Mouse (Mus musculus) hindbrain, embryonic 10.5 days (tissue): ENCODE data around the gene Esrrg. TPM values are rescaled to one million over a fixed set of nuclear protein-coding genes. Genes with fewer than 3 reads are reported as not detected.

ENCODE experiments used
- DNase-seq: peaks from one replicate; pipeline ENCODE4 v3.0.0-alpha.2; 2017; ENCODE audit warnings: low spot score
- H3K27ac ChIP-seq: fragments of 300-500 bp; sonication (generic); 2 replicates; pipeline ENCODE4 v1.5.1; 2016; ENCODE audit warnings: mild to moderate bottlenecking, moderate library complexity
- H3K27me3 ChIP-seq: fragments of 300-500 bp; sonication (generic); 2 replicates; pipeline ENCODE4 v1.6.1; 2016; ENCODE audit warnings: mild to moderate bottlenecking; ENCODE audit not compliant: poor library complexity, insufficient read depth, severe bottlenecking
- H3K36me3 ChIP-seq: fragments of 300-500 bp; sonication (generic); 2 replicates; pipeline ENCODE4 v1.6.1; 2016; ENCODE audit warnings: mild to moderate bottlenecking, moderate library complexity
- H3K4me1 ChIP-seq: fragments of 300-500 bp; sonication (generic); replicated peaks from 2 replicates; pipeline ENCODE4 v1.6.1; 2016; ENCODE audit warnings: mild to moderate bottlenecking
- H3K4me3 ChIP-seq: fragments of 300-500 bp; sonication (generic); 2 replicates; pipeline ENCODE4 v1.5.1; 2016; ENCODE audit warnings: mild to moderate bottlenecking, moderate library complexity
- H3K9me3 ChIP-seq: fragments of 300-500 bp; sonication (generic); 2 replicates; pipeline ENCODE4 v1.6.1; 2016; ENCODE audit warnings: mild to moderate bottlenecking, moderate library complexity
- WGBS: fragments of 180-500 bp; shearing (Covaris S2); methylation state at CpG from one replicate; pipeline ENCODE4 v1.1.7; 2016; 5-methylcytosine and 5-hydroxymethylcytosine counted together
- polyA plus RNA-seq: library from polyadenylated mRNA; unstranded; fragments of >200 nt; fragmentation: Nextera tagmentation; extraction: Ambion mirVana; gene quantifications from 2 replicates; pipeline ENCODE4 v1.2.1, GENCODE M21; 2016

The Esrrg gene
- polyA plus RNA-seq, 1 experiment from 2014 or later, result 5.8 TPM

- Histone ChIP-seq H3K4me1 (peaks cover 5% of the 10 kb centered on the region; the same call in 1 of the 2 replicates), H3K27me3 (no peaks in the 10 kb centered on the region), H3K4me3 (no peak overlapping the region), H3K36me3 (no peaks in the 10 kb centered on the region), H3K27ac (no peak overlapping the region), H3K9me3 (no peaks in the 10 kb centered on the region)
- no peak for DNase-seq
- WGBS, result 87% methylated on average over 9 of the region's 9 CpGs
Observed at GRCm38 (mm10) chr1:187891262-187891661, 282.7 kb downstream of the Esrrg start.

GRCm38 (mm10) chr1:187895459-187895858 lies 286.9 kb downstream of the Esrrg start:
- 60% methylated on average over 1 of the region's 1 CpGs for WGBS
- H3K27me3 ChIP-seq, result no peaks in the 10 kb centered on the region
- H3K27ac ChIP-seq, result no peak overlapping the region
- no peak for DNase-seq
- no peak overlapping the region for H3K4me3 ChIP-seq
- H3K4me1 ChIP-seq, result peaks cover 5% of the 10 kb centered on the region; the same call in 1 of the 2 replicates
- H3K9me3 ChIP-seq, result no peaks in the 10 kb centered on the region
- no peaks in the 10 kb centered on the region for H3K36me3 ChIP-seq

- no peak for DNase-seq
- Histone ChIP-seq H3K27ac (no peak overlapping the region), H3K4me1 (peaks cover 5% of the 10 kb centered on the region; the same call in 1 of the 2 replicates), H3K4me3 (no peak overlapping the region), H3K36me3 (no peaks in the 10 kb centered on the region), H3K27me3 (no peaks in the 10 kb centered on the region), H3K9me3 (no peaks in the 10 kb centered on the region)
- 84% methylated on average over 3 of the region's 3 CpGs for WGBS
Observed at GRCm38 (mm10) chr1:187896291-187896690, 287.7 kb downstream of the Esrrg start.

GRCm38 (mm10) chr1:187896910-187897309 lies 288.3 kb downstream of the Esrrg start:
- Histone ChIP-seq H3K4me1 (peaks cover 5% of the 10 kb centered on the region; the same call in 1 of the 2 replicates), H3K9me3 (no peaks in the 10 kb centered on the region), H3K27me3 (no peaks in the 10 kb centered on the region), H3K4me3 (no peak overlapping the region), H3K36me3 (no peaks in the 10 kb centered on the region), H3K27ac (no peak overlapping the region)
- DNase-seq, result no peak
- 94% methylated on average over 7 of the region's 7 CpGs for WGBS

- Histone ChIP-seq H3K27me3 (no peaks in the 10 kb centered on the region), H3K4me1 (peaks cover 5% of the 10 kb centered on the region; the same call in 1 of the 2 replicates), H3K4me3 (no peak overlapping the region), H3K9me3 (no peaks in the 10 kb centered on the region), H3K36me3 (no peaks in the 10 kb centered on the region), H3K27ac (no peak overlapping the region)
- WGBS, result 75% methylated on average over 4 of the region's 4 CpGs
- DNase-seq, result no peak
Observed at GRCm38 (mm10) chr1:187899541-187899940, 290.9 kb downstream of the Esrrg start.

GRCm38 (mm10) chr1:187900756-187901155 lies 292.2 kb downstream of the Esrrg start:
- no peak for DNase-seq
- no peaks in the 10 kb centered on the region for H3K27me3 ChIP-seq
- WGBS, result 67% methylated on average over 6 of the region's 6 CpGs
- no peaks in the 10 kb centered on the region for H3K9me3 ChIP-seq
- H3K27ac ChIP-seq, result no peak overlapping the region
- no peak overlapping the region for H3K4me3 ChIP-seq
- H3K36me3 ChIP-seq, result no peaks in the 10 kb centered on the region
- H3K4me1 ChIP-seq, result 0 out of 2 replicates have a peak, but pooled peaks cover 2% of the 10 kb centered on the region

GRCm38 (mm10) chr1:187902176-187902575 lies 293.6 kb downstream of the Esrrg start:
- Histone ChIP-seq H3K36me3 (no peaks in the 10 kb centered on the region), H3K27ac (no peak overlapping the region), H3K4me3 (no peak overlapping the region), H3K9me3 (no peaks in the 10 kb centered on the region), H3K27me3 (no peaks in the 10 kb centered on the region), H3K4me1 (peaks cover 5% of the 10 kb centered on the region; the same call in 1 of the 2 replicates)
- WGBS, result 58% methylated on average over 3 of the region's 3 CpGs
- no peak for DNase-seq

GRCm38 (mm10) chr1:187904731-187905130 lies 296.1 kb downstream of the Esrrg start:
- Histone ChIP-seq H3K9me3 (no peaks in the 10 kb centered on the region), H3K4me3 (no peak overlapping the region), H3K36me3 (no peaks in the 10 kb centered on the region), H3K27ac (no peak overlapping the region), H3K27me3 (no peaks in the 10 kb centered on the region), H3K4me1 (peaks cover 18% of the 10 kb centered on the region)
- WGBS, result 84% methylated on average over 4 of the region's 4 CpGs
- no peak for DNase-seq

- H3K4me3 ChIP-seq, result no peak overlapping the region
- H3K36me3 ChIP-seq, result no peaks in the 10 kb centered on the region
- H3K27me3 ChIP-seq, result no peaks in the 10 kb centered on the region
- WGBS, result 57% methylated on average over 7 of the region's 7 CpGs
- no peaks in the 10 kb centered on the region for H3K9me3 ChIP-seq
- no peak overlapping the region for H3K27ac ChIP-seq
- peaks cover 18% of the 10 kb centered on the region for H3K4me1 ChIP-seq
- DNase-seq, result no peak
Observed at GRCm38 (mm10) chr1:187907407-187907806, 298.8 kb downstream of the Esrrg start.

GRCm38 (mm10) chr1:187907871-187908270 lies 299.3 kb downstream of the Esrrg start:
- peak; percentile 65 for DNase-seq
- peaks cover 18% of the 10 kb centered on the region for H3K4me1 ChIP-seq
- H3K27ac ChIP-seq, result peak overlapping the region; percentile 57
- under 1% methylated on average over 3 of the region's 3 CpGs for WGBS
- no peaks in the 10 kb centered on the region for H3K9me3 ChIP-seq
- no peaks in the 10 kb centered on the region for H3K36me3 ChIP-seq
- no peaks in the 10 kb centered on the region for H3K27me3 ChIP-seq
- H3K4me3 ChIP-seq, result no peak overlapping the region

- 93% methylated on average over 7 of the region's 7 CpGs for WGBS
- Histone ChIP-seq H3K9me3 (no peaks in the 10 kb centered on the region), H3K27me3 (no peaks in the 10 kb centered on the region), H3K4me3 (no peak overlapping the region), H3K36me3 (no peaks in the 10 kb centered on the region), H3K4me1 (peaks cover 16% of the 10 kb centered on the region), H3K27ac (no peak overlapping the region)
- DNase-seq, result no peak
Observed at GRCm38 (mm10) chr1:187910718-187911117, 302.1 kb downstream of the Esrrg start.

- H3K27me3 ChIP-seq, result no peaks in the 10 kb centered on the region
- H3K4me3 ChIP-seq, result no peak overlapping the region
- peaks cover 16% of the 10 kb centered on the region for H3K4me1 ChIP-seq
- H3K9me3 ChIP-seq, result no peaks in the 10 kb centered on the region
- H3K36me3 ChIP-seq, result no peaks in the 10 kb centered on the region
- WGBS, result 82% methylated on average over 6 of the region's 6 CpGs
- H3K27ac ChIP-seq, result no peak overlapping the region
- no peak for DNase-seq
Observed at GRCm38 (mm10) chr1:187911201-187911600, 302.6 kb downstream of the Esrrg start.

GRCm38 (mm10) chr1:187918303-187918702 lies 309.7 kb downstream of the Esrrg start:
- DNase-seq, result no peak
- Histone ChIP-seq H3K4me3 (no peak overlapping the region), H3K36me3 (no peaks in the 10 kb centered on the region), H3K27me3 (0 out of 2 replicates have a peak, but pooled peaks cover 5% of the 10 kb centered on the region), H3K9me3 (no peaks in the 10 kb centered on the region), H3K27ac (no peak overlapping the region), H3K4me1 (no peaks in the 10 kb centered on the region)
- 58% methylated on average over 6 of the region's 6 CpGs for WGBS

GRCm38 (mm10) chr1:187918939-187919338 lies 310.3 kb downstream of the Esrrg start:
- DNase-seq, result no peak
- H3K4me3 ChIP-seq, result no peak overlapping the region
- H3K27me3 ChIP-seq, result 0 out of 2 replicates have a peak, but pooled peaks cover 5% of the 10 kb centered on the region
- no peaks in the 10 kb centered on the region for H3K9me3 ChIP-seq
- no peak overlapping the region for H3K27ac ChIP-seq
- H3K36me3 ChIP-seq, result no peaks in the 10 kb centered on the region
- 91% methylated on average over 4 of the region's 4 CpGs for WGBS
- H3K4me1 ChIP-seq, result no peaks in the 10 kb centered on the region
